Mouse (Mus musculus) embryonic fibroblast, embryonic 13.5 days (primary cell): ENCODE results near the gene Ins2.

Experiments
- CTCF ChIP-seq: IDR thresholded peaks from 2 replicates; pipeline ENCODE4 v1.5.1; 2011; ENCODE audit warnings: mild to moderate bottlenecking, control low read depth, low read length, moderate library complexity, borderline replicate concordance; ENCODE audit not compliant: insufficient read depth
- POLR2A ChIP-seq: IDR thresholded peaks from 2 replicates; pipeline ENCODE4 v1.6.1; 2011; ENCODE audit warnings: low read depth, mild to moderate bottlenecking, control low read depth, low read length, moderate library complexity

DNA sequence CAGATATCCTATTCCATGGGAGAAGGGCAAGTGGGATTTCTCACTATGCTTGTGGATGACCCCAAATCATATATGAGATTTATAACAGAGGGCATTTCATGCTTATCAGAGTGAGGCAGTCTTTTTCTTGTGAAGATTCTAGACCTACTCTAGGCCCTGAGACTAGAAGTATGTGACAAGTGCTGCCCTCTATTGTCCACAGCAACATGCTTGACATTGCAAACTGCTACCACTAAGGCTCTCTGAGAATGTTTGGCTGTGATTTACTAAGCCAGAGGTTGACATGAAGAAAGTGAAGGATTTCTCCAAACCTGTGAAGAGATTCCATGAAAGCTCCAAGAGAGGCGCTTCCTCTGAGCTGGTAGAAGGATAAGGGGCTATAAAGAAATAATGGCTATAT, 72.1 kb downstream of the Ins2 start:
- TF ChIP-seq CTCF (no peak), POLR2A (no peak)
